Mouse (Mus musculus) brown adipose tissue, adult 24 weeks (tissue): ENCODE data around the gene Gm5065. TPM values are rescaled to one million over a fixed set of nuclear protein-coding genes. Genes with fewer than 3 reads are reported as not detected.

Experiments
- H3K27ac ChIP-seq: fragments of 200-500 bp; replicated peaks from 2 replicates; pipeline ENCODE4 v1.5.1; 2012; ENCODE audit warnings: low read depth, mild to moderate bottlenecking, low read length
- H3K4me1 ChIP-seq: fragments of 200-500 bp; 2 replicates; pipeline ENCODE4 v1.6.1; 2012; ENCODE audit warnings: low read length, mixed read lengths; ENCODE audit not compliant: control insufficient read depth, insufficient read depth, insufficient read length
- H3K4me3 ChIP-seq: fragments of 200-500 bp; 2 replicates; pipeline ENCODE4 v1.5.1; 2012; ENCODE audit warnings: low read depth, mild to moderate bottlenecking, low read length, moderate library complexity; ENCODE audit not compliant: insufficient read depth
- polyA plus RNA-seq: library from polyadenylated mRNA; stranded (reverse); fragments of >200 nt; gene quantifications from 2 replicates; pipeline ENCODE4 v1.2.4, GENCODE M21; 2012; ENCODE audit not compliant: missing spikeins, insufficient read depth, insufficient read length

Gm5065 gene
- polyA plus RNA-seq, result not detected in 2 replicates

- Histone ChIP-seq H3K27ac (no peak within 1 kb of the TSS), H3K4me1 (no peaks in the 10 kb centered on the region), H3K4me3 (no peak within 1 kb of the TSS)
Observed at GRCm38 (mm10) chr7:5350237-5350636, at the start of gene Gm5065. Gm5065 (plus strand) TSS chr7:5350537.

GRCm38 (mm10) chr7:5327511-5327910, 22.8 kb upstream of the Gm5065 start:
- Histone ChIP-seq H3K4me3 (no peak overlapping the region), H3K4me1 (no peaks in the 10 kb centered on the region), H3K27ac (no peak overlapping the region)

- no peak within 1 kb of the TSS for H3K27ac ChIP-seq
- H3K4me1 ChIP-seq, result no peaks in the 10 kb centered on the region
- H3K4me3 ChIP-seq, result no peak within 1 kb of the TSS
Observed at GRCm38 (mm10) chr7:5350935-5351334, 598 bp downstream of the Gm5065 start, which contains the start of gene Nlrp2. Nlrp2 (minus strand) TSS chr7:5351035.

GRCm38 (mm10) chr7:5363599-5363998, 13.3 kb downstream of the Gm5065 start:
- no peak overlapping the region for H3K27ac ChIP-seq
- H3K4me1 ChIP-seq, result no peaks in the 10 kb centered on the region
- H3K4me3 ChIP-seq, result no peak overlapping the region

- Histone ChIP-seq H3K4me1 (no peaks in the 10 kb centered on the region), H3K4me3 (no peak overlapping the region), H3K27ac (no peak overlapping the region)
Observed at GRCm38 (mm10) chr7:5366724-5367123, 16.4 kb downstream of the Gm5065 start.

GRCm38 (mm10) chr7:5406201-5406600, 55.9 kb downstream of the Gm5065 start:
- no peak overlapping the region for H3K27ac ChIP-seq
- no peaks in the 10 kb centered on the region for H3K4me1 ChIP-seq
- H3K4me3 ChIP-seq, result no peak overlapping the region

Other genes with a start within 250 kb of the Gm5065 start
- not detected in 2 replicates for gene Rfpl4, start 233.6 kb upstream of the Gm5065 start, polyA plus RNA-seq
- 7.6 and 8.1 TPM in 2 replicates for gene Rasl2-9, start 224.6 kb upstream of the Gm5065 start, polyA plus RNA-seq
- gene Vmn1r55, start 200.9 kb upstream of the Gm5065 start, polyA plus RNA-seq, result not detected in 2 replicates
- not detected in 2 replicates for gene Vmn1r56, start 153.8 kb upstream of the Gm5065 start, polyA plus RNA-seq
- not detected in 2 replicates for gene Vmn1r57, start 132.0 kb upstream of the Gm5065 start, polyA plus RNA-seq
- not detected in 2 replicates for gene Nlrp2, start 498 bp downstream of the Gm5065 start, polyA plus RNA-seq
- not detected in 2 replicates for gene Vmn1r58, start 62.9 kb downstream of the Gm5065 start, polyA plus RNA-seq
- gene Vmn1r59, start 106.2 kb downstream of the Gm5065 start, polyA plus RNA-seq, result not detected in 2 replicates
- not detected in 2 replicates for gene Vmn2r28, start 143.4 kb downstream of the Gm5065 start, polyA plus RNA-seq
- not detected in 2 replicates for gene Vmn1r60, start 196.8 kb downstream of the Gm5065 start, polyA plus RNA-seq